Mouse (Mus musculus): ENCODE measurements at regions not wholly inside any gene's neighbourhood (a gene's known extent, or its start where the extent isn't known, plus 50 kb on each side); places are given as distances from the start of the nearest gene placed in this dataset.

- TF ChIP-seq CTCF (IDR thresholded peaks at IDR 0.05; ENCODE audit: low read depth) (no peak), EP300 (optimal IDR thresholded peaks at IDR 0.05) (no peak)
These were observed 353.8 kb downstream of the Dnajb9 start for GRCm38 (mm10) chr12:43856370-43856769.
